Mouse (Mus musculus) kidney, postnatal 10 days (tissue): ENCODE measurements around the gene Map3k12.

Source experiments
- DNase-seq: peaks from one replicate; pipeline ENCODE4 v3.0.0; 2021; ENCODE audit warnings: mixed read lengths

Gene Map3k12

DNA sequence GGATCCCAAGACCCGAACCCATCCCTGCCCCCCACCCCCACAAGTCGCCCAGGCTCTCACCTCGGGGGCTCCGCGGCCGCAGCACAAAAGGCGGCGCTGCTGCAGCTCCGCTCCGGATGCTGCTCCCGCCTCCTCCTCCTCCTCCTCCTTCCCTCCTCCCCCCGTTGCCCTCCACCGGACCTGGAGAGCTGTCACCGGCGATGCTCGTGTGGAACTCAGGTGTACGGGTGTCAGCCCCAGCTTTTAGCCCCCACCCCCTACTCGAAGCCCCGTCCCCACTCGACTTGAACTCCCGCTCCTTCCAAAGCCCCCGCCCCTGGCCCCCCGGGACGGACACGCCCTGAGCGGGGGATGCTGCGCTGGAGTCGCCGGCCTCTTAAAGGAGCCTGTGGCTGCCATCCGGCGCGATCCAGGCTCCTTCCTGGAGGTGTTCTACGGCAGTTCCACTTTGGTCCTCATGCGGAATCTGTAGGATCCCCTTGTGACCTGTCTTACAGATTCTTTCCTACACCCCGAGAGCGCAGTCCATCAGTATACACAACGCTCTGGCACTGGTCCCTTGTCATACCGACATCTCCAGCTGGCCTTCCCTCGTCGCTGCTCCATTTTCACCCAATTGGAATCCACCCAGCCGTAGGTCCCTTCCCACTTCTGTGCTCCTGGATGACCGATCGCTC lies at the start of gene Map3k12:
Gene Map3k12 (minus strand): TSS at position 337 of the 677 bp plus-strand sequence.
- peak; percentile 82 for DNase-seq

DNA sequence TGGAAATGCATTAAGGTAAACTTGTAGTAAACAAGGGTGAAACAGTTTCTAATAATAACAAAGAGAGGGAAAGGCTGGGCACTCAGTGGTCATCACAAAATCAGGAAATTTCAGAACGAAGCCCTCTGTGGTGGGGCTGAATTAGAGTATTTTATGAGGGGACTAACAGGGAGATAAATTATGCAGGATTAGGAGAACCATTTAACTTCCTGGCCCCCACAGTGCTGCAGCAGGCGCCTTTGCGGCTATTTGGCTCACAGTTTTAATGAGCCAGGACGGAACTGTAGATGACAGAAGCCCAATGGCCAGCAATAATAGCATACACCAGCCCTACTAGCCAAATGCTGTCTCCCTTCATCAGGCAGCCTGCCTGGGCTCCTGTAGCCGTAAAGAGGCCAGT lies 46.8 kb upstream of the Map3k12 start:
- DNase-seq, result no peak

DNA sequence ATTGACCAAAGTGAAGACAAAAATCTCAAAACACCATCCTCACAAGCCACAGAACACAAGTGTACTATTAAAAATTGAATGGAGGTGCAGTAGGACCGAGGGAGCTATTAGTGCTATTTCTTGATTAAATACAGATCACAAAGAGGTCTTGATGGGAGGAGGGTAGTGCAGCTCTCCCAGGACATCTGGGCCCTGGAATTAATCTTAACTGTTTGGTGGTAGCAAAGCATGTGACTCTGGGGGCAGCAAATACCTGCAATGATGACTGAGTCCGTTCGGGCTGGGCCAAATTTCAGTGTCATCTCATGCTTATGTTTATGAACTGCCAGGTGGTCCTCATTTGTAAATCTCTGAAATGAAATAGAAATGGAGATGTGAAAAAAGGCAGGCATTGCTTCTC lies 46.2 kb upstream of the Map3k12 start:
- no peak for DNase-seq

DNA sequence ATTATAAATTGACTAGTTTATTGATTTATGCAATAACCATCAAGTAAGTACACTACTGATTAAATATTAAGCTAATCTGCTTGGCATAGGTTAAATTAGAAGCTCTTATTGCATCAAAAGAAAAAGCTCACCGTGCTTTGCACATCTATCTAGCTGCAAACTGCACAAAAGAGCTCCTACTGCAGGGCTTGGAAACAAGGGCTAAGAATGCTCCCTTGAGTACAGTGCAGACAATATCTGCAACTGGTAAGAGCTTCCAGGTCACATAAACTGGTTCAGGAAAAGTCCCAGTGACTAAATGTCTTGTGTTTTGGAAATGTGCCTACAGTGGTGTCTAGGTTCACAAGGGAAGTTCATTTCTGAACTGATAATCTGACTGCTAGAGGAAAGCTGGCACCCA lies 45.6 kb upstream of the Map3k12 start:
- no peak for DNase-seq

DNA sequence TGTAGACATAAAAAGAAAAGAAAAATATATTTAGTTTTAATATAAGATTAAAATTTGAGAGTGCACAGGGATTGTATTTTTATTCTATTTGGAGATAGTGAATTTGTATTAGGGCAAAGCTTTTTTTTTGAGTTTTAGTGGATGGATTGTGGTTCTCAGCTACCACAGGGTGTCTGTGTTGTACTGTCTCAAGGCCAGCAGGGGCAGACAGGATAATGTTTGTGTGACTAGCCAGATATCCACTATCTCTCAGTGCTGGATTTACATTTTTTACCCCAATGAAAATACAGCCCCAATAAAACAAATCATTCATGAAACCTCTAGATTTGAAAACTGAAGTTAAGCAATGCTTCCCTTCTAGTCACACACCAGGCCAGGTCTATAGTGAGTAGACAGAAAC lies 40.7 kb upstream of the Map3k12 start:
- peak; percentile 22 for DNase-seq

DNA sequence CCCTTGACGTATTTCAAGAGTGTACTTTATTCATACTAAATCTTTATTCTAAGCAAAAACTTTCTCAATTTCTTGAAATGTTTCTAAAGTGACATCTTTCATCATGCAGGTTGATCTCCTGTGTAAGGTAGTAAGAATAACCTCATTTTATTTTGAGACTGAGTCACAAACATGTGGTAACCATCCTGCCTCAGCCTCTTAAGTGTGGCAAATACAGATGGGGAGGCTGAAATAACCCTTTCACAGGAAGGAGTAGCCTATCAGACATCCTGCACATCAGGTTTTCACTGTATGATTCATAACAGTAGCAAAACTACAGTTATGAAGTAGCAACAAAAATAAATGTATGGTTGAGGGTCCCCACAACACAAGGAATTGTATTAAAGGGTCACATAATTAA lies 38.7 kb upstream of the Map3k12 start:
- no peak for DNase-seq

DNA sequence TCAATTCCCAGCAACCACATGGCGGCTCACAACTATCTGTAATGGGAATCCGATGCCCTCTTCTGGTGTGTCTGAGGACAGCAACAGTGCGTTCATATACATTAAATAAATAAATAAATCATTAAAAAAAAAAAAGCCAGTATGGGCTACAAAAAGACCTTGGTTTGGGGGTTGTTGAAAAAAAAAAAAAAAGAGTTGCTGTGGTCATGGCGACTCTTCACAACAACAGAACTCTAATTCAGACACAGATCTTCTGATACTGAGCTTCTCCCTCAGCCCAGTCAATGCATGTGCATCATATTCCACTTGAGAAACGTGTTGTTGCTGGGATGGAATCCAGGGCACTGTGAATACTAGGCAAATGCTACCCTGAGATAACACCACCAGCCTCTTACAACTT lies 35.7 kb upstream of the Map3k12 start:
- no peak for DNase-seq

DNA sequence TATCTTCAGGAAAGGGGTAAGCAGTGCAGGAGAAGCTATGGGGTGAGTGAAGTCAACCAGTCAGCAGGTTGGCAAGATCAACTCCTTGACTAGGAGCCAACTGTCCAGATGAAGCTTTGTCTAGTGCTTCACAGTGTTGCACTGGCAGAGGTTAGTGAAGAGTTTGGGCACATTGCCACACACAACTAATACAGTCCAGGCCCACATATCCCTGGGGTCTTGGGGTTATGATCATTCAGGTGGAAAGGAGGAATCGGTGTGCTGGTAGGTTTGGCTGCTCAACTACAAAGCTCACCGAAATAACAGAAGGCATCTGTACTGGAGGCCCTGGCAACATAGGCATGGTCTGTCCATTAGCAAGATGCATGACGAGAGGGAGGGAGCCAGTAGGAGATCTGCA lies 30.6 kb upstream of the Map3k12 start:
- no peak for DNase-seq

DNA sequence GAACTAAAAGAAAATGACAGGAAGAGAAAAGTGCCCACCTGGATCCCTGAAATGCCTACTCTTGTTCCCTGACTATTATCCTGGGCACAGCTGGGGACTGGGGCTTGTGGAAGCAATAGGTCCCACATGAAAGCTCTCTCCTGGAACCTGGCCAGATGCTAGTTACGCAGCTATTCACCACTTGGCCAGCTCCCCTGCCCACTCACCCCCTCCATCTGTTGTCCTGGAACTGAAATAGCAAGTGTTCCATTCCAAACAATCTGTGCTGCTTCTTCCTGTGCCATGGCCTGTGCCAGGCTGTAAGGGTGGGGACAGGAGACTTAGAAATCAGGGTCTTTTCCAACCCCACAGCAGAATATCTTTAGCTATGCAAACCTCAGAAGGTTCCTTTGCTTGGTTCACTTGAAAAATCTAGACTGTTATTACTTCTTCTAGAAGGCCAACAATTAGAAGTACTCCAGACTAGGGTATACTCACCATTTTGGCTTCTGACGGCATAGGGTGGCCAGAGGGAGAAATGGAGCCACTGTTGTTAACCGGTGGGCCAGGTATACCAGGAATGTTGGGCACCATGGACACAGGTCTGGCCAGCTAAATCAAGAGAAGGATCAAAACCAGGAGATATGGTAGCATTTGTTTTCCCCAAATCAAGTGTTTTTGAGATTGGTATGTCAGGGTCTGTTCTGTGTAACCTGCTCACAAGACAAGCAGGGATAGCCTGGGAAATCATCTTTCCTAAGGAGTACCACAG lies 30.0 kb upstream of the Map3k12 start:
- DNase-seq, result peak; percentile 52

DNA sequence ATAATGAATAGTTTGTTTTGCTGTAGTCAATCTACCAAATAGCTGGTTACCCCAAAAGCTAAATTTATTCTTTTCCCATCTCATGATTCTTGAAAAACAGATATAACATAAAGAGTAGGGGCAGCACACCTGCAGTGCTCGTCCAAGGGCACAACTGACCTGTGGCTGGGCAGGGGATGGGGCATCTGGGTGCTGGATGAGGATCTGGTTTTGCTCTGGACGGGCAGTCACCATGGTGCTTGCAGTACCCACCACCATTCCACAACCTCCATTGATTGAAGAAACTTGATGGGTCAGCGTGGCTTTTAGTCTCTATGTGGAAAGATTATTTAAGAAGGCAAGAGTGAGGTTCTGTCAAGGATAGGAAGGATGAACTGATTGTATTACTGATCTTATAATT lies 29.4 kb upstream of the Map3k12 start:
- no peak for DNase-seq

DNA sequence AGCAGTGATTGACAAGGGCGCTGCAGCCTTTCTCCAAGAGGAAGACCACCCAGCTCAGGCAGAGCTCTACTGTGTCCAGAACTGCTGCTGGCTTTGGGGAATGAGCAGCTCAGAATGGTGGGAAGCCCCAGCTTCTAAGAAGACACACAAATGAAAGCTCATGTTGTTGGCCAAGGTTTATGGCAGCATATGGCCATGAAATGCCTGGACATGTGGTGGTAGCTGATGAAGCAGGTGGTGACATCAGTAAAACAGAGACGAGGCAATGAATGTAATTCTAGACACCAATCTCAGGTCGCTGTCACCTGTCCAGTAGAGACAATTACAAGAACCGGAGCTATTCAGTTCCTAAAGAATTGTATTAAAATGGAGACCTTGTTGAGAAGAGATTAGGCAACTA lies 27.9 kb upstream of the Map3k12 start:
- no peak for DNase-seq

DNA sequence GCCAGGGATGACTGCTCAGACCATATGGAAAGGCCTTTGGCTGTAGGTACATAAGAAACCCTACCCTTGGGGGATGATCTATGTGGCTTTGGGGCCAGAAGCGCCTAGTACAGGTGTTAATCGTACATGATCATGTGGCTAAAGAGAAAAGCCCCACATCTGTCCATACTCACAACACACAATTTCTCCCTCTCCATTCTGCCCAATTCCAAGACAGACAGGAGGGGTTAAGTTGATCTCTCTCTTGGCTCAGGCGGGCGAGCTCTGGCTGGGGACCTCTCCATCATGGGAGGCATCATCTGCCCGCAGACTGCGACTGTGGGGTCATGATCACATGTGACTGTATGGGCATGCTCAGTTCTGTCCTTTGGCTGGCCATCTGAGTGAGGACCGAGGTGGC lies 17.1 kb upstream of the Map3k12 start:
- DNase-seq, result no peak

DNA sequence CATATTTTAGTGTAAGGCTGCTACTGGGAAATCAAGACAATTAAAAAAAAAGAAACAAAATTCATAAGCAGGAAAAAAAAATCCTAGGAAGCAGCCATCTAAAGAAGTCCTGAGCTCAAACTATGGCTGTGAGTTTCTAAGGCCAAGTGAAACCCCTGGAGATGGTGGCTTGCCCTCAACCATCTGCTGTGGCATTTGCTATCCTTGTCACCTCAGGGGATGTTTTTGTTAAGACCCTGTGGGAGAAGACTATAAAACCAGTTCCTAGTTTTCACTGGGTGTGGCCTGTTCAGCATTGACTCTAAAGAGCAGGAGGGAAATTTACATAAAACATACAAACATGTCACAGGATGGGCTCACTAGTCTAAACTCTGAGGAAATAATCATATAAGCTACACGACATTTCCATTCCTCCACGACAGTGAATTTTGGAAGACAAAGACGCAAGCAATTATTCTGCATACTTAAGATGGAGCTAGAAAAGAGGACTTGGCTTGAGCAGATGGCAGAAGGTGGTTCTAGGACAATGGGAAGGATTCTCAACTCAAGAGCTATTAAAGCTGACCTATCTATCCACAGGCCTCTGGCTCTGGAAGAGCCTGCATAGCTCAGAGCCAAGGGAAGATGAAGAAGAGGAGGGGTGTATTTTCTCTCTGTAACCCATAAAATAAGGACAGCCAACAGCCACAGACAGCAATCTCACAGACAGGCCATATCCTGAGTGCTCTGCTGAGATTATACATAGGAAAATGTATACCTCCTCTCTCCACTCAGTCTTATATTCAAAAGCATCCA lies 15.4 kb upstream of the Map3k12 start:
- DNase-seq, result no peak

DNA sequence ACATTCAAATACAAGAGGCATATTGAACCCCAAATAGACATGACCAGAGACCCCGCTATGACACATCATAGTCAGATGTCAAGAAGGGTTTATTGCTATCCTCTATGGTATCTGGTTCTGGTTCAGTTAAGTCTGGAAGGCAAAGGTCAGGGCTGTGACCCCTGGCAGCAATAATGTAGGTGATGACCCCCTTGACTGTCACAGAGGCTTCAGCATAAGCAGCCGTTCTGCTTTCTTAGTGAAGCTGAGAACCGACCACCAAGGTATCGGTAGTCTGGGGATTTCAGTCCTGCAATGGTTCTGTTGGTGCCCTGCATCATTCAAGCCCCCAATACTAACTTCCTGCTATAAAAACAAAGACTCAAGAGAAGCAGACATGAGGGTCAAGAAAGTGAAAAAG lies 14.7 kb upstream of the Map3k12 start:
- no peak for DNase-seq

DNA sequence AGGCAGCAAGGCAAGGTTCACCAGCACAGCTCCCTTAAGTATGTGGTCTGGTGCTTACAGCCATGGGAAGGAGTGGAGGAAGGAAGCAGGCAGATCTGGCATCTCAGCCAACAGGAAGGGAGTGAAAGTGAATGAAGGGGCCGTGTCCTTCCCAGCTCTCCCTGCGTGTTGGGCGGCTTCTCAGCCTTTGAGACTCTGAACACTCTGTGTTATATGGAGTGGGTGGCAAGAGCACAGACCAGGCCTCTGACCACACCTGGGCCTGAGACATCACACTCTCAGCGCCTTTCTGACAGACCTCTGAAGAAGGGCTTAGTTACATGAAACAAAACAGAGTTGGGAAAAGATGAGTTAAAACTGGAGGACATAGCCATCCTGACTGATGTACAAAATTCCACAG lies 13.7 kb upstream of the Map3k12 start:
- DNase-seq, result no peak

DNA sequence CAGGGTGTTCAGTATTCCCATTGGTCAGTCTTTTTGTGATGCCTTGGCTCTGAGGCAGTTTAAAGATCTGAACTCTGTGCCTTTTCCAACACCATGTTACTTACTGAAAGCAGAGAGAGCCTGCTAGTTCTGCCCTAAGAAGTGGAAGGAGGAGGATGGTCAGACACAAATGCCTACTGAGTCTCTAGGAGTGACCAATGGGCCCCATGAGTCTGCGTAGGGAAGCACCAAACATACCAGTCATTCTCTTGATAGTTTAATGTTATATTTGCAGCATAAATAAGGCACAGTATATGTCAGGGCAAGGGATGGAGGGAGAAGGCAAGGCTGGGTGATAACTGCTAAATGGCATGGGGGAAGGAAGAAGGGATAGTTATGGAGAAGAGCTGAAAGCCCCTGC lies 11.5 kb upstream of the Map3k12 start:
- no peak for DNase-seq

DNA sequence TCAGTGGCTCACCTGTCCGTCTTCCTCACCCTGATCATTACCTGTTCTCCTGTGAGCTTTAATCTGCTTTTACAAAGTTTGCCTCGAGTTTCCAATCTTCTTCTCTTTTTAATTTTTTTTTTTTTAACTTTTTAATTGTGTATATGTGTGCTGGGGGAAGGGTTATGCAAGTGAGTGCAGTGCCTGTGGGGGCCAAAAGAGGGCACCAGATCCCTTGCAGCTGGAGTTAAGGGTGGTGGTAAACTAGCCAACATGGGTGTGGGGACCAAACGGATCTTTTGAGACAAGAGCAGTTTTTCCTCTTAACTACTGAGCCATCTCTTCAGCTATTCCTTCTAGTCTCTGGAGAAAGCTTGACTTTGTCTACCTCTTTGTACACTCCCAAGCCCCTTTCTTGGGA lies 11.1 kb upstream of the Map3k12 start:
- no peak for DNase-seq

DNA sequence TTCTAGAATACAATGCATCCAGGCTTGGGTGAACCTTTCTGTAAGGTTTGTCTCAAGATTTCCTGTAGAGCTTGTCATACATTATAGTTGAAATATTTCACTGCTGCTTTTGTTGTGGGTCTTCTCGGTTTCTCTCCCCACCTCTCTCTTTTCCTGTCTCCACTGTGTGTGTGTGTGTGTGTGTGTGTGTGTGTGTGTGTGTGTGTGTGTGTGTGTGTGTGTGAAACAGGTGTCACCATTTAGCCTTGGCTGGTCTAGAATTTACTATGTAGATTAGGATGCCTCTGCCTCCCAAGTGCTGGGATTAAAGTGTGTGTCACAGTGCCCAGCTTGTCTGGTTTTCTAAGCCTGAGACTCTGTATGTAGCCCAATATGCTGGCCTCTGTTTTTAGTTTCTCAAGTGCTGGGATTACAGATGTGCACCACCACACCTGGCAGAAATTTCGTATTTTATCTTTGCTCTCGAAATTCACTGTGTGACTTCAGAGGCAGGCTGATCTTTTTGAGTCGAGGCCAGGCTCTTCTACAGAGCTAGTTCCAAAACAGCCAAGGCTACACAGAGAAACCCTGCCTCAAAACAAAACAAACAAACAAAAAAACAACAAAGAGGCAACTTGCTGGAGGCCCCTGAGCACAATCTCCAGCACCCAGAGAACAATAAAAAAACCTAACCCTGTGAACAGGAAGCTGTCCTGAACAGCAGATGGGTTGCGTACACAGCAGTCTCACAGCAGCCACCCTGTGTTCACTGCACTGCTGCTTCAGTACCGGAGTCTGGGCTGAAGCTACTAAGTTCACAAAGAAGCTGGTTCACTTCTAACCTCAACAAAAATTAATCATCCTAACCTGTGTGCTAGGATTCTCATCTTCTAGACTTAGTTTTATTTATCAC lies 9.5 kb upstream of the Map3k12 start:
- DNase-seq, result no peak

DNA sequence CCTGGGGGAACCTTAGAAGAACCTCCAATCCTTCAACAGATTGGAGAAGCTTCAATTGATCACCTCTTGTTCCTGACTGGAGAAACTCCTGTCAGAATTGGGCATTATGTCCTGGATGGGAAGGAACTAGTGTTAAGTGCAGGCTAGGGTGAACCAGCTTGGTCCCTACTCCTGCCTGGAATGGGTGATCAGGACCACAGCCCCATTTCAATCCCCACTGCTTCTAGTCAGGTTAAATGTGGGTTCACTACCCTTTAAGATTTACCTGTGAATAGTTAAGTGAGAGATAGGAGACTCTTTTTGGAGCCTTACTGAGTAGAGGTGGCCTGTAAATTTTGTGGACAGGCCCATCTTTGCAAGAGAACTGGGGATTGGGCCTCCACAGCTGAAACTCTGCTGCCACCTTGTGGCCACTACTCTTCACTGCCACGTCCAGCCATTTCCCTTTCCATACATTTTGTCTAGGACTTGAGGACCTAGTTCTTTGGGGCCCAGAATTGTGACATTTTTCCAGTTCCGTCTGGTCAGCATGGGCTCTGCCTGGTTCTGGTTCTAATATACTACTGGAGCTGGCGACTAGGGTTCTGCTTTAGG lies 8.1 kb upstream of the Map3k12 start, which contains the start of gene Npff:
Gene Npff (minus strand): TSS at position 51 of the 594 bp plus-strand sequence.
- DNase-seq, result peak; percentile 87

DNA sequence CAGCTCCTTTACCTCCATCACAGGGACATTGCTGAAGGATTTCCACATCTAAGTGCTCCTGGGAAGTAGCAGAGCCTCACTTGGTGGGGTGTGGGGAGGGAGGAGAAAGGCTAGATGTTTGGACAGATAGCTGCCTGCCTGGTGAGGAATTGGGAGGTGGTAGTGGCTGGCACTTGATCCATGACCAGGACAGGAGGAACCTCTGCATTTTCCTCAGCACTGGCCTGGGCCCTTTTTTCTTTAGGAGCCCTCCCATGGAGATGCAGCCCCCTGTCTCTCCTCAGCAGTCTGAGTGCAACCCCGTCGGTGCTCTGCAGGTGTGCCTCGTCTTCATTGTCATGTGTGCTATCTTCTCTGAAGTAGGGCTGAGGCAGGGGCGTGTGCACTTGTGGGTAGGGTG lies 4.6 kb upstream of the Map3k12 start:
- no peak for DNase-seq

DNA sequence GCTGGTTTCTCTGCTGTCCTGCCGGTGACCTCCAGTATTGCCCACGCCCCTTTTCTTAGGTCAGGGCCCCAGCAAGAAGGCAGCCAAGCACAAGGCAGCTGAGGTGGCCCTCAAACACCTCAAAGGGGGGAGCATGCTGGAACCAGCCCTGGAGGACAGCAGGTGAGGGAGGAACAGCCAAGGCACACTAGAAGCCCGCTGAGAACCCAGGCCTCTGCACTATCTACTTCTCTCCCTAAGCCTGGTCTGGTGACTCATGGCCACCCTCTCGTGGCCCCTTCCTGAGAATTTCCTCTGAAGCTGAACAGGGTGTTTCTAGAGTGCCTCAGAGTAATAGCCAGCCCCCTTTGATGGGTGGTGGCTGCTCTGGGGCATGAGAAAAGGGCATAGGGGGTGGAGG lies 3.6 kb upstream of the Map3k12 start:
- DNase-seq, result no peak
